Mouse (Mus musculus): ENCODE data around the gene Eif5.
A peak's percentile ranks its signal among the peaks of the same experiment; 100 is the strongest.
"Not testable (repeated sequence)": the region's sequence is repeated elsewhere in the genome, so short reads cannot be mapped to it uniquely, and the experiment has no call there.

Gene Eif5

DNA sequence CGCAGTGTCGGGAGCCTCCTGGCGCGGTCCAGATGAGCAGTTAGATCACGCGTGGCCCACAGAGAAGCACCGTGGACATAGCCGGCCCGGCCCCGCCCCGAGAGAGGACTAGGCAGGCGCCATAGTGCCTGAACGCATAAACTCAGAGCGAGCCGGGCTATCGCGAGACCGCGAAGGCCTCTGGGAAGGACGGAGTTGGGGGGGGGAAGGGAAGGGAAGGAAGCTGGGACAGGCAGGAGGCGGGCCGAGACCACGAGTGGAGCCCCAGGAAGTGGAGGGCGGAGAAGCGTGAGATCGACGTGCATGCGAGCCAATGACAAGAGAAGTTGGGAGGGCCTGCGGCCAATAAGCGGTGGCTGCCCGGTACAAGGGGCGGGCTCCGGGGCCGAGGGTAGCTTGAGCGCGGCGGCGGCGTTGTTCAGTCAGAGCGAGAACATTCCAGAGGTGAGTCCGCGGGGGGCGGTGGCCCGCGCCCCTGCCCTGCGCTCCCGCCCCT, at the start of gene Eif5:
Eif5 (plus strand) TSS at position 221 of the 496 bp plus-strand sequence.
- peak; percentile 99 for DNase-seq

DNA sequence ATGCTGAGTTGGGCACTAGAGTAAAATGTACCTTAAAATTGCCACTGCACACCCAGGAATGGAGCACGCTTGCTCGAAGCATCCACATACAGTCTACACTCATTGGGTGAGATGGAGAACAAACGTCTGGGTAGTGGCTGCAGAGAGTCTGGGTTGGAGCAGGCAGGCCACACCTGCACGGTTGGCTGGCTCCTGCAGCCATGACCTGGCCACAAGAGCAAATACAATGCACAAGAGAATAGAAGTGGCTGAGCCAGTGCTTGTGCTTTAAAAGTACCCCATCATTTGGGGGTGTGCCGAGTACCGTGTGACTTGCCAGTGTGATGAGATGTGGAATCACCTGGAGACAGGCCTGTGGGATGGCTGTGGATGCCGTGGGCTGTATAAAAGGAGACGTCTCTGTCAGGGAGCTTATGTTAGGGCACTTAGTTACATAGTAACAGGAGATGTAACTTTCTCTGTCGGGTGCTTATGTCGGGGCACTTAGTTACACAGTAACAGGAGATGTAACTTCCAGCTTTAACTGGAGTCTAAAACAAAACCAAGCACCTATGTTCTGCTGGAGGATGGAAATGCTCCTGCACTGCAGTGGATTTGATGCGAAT, 48.5 kb upstream of the Eif5 start:
- DNase-seq, result no peak

DNA sequence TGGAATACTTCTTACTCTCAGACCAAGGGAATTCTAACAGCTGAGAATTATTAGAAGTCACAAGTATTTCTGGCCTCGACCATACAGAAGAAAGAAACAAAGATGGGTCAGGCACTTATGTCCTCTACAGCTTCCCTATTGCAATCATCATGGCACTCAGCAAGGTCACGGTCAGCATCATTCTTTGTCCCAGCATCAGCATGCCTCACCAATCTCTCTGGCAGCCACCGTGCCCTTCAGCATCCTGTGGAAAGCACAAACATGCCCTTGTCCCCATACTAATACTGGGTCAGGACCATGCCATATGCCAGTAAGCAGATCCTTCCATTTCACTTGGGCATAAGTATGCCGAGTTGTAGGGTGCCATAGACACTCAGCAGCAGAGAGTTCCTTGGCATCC, 42.9 kb upstream of the Eif5 start:
- no peak for DNase-seq

DNA sequence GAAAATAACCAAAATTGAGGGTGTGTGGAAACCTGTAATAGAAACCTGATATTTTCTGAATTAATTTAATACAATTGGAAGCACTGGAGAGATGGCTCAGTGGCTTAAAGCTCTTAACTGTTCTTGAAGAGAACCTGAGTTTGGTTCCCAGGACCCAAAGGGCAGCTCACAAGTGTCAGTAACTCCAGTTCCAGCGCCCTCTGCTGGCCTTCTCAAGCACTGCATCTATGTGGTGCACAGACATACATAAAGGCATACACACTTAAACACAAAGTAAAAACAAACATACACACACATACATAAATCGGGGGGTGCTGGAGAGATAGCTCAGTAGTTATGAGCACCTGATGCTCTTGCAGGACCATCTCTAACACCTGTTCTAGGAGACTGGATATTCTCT, 40.7 kb upstream of the Eif5 start:
- no peak for DNase-seq

DNA sequence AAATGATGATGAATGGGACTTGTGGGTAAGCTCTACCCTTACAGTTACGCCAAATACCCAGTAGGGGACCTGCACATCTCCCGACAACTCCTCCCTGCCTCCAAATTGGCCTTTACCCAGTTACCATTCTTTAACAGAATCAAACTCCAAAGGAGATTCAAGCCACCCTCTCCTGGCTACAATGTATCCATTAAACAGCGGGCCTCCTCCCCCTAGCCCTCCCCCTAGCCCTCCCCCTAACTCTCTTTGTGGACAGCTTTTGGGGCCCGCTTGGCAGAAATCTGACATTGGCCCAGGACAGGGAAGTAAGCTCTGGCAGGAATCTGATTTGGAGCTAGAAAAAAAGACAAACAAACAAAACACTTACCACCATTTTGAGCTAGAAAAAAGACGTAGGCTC, 38.2 kb upstream of the Eif5 start:
- no peak for DNase-seq

DNA sequence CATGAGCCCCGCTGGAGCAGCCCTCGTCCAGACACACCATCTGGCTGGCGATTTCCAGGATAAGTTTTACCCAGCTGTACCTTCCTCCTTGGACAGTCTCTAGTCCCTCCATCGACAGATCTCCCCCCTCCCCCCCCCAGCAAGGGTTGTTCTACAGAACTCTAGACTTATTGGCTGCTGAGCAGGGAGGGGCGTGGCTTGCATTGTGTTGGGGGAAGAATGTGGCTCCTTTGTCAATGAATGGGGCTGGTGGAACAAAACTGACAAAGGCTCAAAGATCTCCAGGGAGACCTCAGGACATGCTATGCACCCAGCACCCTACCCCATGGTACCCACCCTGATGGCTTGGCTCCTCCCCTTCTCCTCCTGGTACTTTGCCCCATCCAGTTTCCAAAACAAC, 37.1 kb upstream of the Eif5 start:
- DNase-seq, result peak; percentile 78

DNA sequence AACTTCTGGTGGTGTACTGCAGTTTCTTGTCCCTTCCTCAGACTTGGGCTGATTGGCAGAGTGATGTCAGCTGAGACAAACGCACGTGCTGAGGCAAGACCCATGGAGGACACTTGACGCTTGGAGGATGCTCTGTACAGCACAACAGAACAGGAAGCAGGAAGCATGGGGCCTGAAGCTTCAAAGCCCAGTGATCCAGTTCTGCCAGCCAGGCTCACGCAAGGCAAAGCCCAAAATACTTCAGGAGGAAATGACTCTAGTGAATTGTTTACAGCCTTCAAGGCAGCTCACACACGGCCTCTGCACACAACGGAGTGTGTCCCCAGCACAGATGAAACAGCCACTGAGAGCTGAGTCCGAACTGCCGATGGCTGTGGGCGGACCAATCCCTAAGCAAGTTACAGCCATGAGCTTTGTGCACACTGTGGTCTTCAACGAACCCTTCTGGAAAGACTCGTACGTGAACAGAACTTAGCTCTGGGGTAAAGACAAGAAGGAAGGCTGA, 34.7 kb upstream of the Eif5 start:
- DNase-seq, result no peak

DNA sequence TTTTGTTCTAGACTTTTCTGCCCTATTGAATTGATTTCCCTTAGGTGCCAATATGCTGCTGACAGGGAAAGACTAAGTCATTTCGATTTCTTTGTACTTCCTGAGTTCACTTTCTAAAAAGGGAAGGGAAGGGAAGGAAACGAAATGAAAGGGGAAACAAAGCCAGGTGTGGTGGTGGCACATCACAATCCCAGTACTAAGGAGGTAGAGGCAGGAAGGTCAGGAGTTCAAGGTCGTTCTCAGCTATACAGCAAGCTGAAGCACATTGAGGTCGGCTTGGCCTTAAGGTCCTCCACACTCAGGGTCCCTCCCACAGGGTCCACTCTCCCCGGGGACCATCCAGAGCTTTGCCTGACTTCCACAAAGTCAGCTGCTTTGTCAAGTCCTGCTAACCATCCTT, 34.2 kb upstream of the Eif5 start:
- DNase-seq, result no peak

DNA sequence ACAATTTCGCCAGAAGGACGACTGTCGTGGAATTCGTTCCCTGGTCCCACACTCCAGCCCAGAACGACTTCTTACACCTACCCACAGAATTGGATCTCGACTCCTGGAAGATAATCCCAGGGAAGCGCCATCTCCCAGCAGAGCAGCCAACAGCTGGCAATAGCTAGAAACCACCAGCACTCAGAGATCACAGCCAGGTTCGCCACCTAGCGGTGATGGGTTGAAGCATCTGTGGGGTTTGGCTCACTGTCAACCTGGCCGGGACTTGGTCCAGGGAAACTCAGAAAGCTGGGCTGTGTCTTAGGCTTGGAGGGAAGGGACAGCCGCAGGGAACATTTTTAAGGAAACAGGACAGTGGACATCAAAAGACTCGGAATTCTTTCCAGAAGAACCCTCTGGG, 32.9 kb upstream of the Eif5 start:
- DNase-seq, result peak; percentile 91

DNA sequence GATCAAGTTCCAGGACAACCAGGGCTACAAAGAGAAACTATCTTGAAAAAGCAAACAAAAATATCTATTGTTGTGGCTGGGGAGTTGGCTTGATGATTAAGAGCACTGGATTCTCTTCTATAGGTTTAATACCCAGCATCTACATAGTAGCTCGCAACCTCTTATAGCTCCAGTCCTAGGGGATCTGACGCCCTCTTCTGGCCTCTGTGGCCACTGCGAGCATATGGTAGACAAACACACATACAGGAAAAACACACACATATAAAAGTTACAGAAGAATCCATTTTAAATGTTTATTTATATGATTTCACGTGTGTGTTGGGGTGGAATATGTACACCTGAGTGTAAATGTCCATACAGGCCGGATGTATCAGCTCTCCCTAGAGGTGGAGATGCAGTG, 30.8 kb upstream of the Eif5 start:
- no peak for DNase-seq

DNA sequence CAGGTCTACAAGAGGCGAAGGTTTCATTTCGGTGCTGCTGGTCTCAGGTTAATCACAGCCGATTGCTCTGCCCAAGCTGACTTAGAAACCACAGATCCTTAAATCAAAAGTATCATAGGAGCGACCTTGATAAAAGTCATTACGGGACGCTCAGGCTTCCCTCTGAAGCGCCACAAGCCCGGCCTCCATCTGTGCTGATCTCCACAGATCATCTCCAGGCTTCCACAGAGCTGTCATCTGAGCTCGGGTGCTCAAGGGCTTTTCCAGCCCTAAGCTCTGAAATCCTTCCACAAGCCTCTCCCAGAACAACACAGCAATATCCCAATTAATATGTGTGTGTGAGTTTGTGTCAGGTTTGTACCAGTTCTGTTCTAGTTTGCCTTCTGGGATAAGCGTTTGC, 29.9 kb upstream of the Eif5 start:
- DNase-seq, result no peak

DNA sequence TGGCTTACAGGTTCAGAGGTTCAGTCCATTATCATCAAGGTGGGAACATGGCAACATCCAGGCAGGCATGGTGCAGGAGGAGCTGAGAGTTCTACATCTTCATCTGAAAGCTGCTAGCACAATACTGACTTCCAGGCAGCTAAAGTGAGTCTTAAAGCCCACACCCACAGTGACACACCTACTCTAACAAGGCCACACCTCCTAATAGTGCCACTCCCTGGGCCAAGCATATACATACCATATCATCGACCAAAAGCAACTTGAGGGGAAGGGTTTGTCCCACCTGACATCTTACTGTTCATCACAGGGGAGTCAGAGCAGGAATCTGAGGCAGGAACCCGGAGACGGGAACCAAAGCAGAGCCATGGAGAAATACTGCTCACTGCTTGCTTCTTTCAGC, 29.4 kb upstream of the Eif5 start:
- DNase-seq, result not testable (repeated sequence)

DNA sequence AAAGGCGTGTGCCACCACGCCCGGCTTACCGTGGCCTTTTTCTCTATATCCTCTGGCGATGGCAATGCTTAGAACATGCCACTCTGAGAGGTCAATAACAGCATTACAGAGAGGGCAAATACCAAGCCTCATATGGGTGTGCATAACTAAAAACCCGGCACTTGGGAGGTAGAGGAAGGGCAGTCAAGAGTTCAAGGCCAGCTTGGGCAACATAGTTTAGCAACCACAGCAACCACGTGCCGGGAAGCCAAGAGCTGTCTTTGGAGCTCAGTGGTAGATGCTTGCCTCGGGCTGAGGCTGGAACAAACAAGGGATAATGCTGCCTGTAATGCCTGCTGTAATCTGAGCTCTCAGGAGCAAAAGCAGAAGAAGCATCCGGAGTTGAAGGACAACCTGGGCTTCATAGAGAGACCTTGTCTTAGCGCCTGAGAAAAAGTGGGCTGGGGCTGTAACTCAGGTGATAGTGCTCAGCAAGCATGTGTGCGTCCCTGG, 25.2 kb upstream of the Eif5 start:
- no peak for DNase-seq

DNA sequence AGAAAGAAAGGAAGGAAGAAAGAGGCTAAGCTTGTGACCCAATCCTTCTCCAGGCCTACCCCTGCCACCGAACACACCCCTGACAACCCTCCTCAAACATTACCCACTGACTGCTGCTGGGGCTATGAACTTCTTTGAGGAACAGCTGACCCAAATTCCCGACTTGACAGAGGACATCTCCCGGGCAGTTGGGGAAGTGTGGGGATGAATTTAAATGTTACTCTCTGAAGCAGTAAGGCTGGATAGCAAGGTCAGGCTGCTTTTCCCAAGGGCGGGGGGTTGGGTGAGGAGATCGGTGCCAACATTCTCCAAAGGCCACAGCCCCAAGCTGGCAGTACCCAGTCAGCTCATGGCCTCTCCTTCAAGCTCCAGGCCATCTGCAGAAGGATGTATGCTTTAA, 24.1 kb upstream of the Eif5 start:
- no peak for DNase-seq

DNA sequence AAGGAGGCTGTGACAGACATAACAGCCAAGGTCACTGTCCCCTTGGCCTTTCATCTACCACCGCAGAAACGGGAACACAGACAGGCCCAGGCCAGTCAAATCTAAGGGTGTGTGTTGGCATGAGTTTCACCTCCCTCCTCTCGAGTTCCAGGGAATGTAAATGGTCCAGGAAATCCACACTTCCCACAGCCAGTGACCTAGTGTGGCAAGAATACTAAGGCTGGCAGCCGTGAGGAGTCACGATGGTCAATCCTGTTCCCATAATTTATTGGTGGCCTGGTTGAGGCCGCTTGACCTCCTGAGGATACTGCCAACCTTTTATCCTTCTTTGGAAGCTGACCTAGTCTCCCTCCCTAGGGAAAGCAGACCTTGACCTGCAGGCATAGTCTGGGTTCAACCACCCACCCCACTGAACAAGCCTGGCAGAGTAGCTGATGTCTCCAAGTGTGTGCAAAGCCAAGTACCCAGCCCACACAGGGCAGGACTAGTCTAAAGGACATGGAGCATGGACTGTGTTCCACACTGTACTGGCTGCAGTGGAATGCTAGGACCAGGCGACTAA, 23.5 kb upstream of the Eif5 start:
- no peak for DNase-seq

DNA sequence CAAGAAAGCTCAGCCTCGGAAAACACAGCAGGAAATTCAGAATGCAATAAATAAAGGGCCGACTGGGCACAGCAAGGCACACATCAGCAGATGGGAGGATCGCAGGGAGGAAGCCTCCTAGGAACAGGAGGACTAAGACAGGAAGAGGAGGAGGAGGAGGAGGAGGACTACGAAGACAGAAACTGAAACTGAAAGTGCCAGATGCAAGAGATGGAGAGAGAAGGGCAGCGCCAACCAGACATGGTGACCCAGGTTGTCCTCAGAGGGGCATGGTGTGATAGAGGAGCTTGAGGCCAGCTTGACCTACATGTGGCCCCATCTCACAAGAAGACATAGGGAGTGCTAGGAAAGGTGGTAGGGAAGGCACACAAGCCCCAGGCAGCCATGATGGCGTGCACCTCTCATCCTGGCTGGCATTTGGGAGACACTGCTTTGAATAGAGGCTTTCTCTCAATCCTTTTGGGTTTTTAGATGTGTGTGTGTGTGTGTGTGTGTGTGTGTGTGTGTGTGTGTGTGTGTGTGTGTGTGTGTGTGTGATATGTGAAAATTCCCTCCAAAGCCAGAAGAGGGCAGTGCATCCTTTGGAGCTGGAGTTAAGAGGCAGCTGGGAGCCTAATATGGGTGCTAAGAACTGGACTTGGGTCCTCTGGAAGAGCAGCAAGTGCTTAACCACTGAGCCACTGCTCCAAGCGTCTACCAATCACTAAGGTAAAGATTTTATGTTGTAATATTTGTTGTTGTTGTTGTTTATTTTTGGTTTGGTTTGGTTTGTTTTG, 22.8 kb upstream of the Eif5 start:
- no peak for DNase-seq

DNA sequence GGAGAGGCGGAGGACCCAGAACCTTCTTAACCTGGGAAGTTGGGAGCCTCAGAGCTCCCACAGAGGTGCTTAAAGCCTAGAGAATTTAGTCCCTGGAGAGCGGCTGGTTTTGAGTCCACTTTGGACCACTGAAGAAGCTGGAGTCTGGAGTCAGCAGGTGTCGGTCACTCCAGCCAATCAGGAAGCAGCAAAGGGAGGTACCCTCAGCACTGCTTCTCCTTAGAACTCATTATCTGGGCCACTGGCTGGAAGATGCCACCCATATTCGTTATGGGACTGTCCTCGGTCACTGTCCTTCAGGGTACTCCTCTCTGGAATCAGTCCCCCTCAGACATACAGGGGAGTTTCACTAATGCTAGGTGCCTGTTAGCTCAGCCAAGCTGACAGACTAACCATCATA, 21.9 kb upstream of the Eif5 start:
- no peak for DNase-seq

DNA sequence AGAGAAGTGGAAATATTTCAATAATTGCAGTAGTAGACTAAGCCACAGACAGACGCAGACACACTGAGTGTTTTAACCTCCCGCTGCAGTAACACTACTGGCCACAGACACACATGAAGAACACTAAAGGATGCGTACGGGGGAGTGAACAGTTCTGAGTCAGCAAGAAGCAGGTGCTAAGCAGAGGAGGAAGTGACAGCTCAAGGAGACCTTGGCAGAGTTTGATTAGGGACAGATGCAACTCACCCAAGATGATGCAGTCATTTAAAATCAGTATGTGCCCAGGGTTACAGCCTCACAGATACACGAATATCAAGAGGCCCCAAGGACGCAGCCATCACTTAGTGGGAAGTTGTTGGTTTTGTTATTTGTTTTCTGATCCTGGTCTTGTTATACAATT, 21.0 kb upstream of the Eif5 start:
- no peak for DNase-seq

DNA sequence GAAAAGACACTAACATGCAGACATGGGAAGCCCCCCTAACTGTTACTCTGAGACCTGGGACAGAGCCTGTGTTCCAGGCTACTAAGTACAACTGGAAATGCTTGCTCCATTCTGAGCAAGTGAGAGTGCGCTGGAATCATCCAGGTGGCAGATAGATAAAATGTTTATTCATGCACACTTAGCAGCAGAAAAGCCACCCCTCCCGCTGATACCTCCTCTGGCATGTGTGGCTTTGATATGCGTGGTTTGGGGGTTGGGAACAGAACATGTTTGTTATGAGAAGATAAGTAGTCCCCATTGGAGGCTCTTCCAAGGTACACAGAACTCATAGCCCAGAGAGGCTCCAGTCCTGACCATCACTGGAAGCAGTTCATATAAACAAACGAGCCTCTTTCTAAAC, 19.9 kb upstream of the Eif5 start:
- DNase-seq, result no peak

DNA sequence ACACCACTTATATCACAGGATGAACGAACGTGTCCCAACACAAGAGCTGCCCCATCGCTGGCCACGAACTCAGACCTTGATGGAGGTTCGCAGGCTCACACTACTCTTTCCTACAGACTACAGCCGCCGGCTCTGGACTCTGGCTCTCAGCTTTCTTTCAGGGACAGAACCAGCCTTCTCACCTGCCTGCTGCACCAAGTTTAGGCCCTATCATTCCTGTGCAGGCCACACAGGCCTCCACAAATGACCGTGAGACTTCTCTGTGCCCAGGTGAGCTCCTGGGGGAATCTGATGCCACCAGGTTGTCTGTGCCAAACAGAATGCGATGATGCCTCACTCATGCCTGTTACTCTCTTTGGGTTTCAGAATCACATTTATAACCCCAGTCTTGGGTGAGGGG, 19.4 kb upstream of the Eif5 start:
- no peak for DNase-seq

DNA sequence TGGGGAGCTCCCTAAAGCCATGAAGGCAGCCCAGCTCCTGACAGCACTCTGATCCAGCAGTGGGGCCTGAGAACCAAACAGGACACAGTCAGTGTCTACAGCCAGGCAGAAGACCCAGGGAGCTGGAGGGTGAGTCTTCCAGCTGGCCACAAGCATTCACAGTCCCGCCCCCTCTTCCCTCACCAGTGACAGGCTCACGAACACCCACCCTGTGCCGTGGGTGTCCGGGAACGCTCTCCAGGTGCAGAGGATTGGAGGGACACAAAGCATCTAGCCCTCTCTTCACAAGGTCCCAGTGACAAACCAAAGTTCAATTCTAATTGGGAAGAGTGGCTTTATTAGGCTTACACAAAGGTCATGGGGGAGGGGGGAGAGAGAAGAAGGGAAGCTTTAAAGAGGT, 18.0 kb upstream of the Eif5 start:
- DNase-seq, result no peak

DNA sequence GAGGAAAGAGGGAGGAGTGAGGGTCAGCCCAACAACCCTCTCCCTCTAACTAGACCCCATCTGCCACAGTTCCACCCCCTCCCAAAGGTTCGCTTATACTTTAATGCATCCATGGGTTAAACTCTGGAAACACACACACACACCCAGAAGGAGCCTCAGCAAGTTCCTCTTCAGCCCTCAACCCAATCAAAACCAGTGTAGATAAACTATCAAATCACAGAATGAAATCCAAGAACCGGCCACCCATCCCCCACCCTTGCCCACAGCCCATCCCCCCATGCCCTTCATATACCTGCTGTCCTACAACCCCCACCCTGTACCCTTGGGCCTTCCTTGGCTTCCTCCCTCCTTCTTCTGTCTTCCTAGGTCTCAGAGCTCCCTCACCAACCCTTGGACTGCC, 16.8 kb upstream of the Eif5 start:
- no peak for DNase-seq

DNA sequence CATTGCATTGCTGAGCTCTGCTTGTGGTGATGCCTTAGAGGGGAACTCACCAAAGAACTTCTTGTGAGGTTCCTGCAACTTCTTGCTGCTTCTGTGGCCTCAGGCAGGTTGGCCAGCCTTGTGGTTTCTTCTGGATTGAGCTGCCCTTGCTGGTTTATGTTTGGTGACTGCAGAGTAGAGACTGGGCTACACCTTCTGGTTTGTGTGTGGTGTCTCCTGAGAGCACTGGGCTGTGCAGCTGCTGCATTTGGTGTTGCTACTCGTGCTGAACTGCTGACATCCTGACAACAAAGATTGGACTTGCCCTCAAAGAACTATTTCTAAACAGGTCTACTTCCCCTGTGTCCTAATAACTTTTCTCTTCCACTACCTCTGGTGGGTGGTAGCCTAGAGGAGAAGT, 13.3 kb upstream of the Eif5 start:
- no peak for DNase-seq

DNA sequence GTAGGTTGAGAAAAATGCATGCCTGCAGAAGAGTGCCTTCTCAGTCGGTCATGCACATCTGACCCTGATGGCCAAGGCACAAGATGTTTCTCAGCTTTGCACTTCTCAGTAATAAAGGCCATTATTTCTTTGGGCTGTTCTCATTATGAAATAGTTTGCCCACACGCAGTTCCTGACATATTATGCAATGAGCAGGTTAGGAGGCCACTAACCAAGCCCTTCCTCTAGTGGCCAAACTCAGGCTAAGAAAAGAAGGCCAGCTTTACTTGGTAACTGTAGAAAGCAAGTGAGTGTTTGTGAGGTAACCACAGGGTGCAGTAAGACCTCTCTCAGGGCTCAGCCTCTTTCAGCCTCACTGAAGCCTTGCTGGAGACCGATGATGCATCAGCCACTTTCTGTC, 12.9 kb upstream of the Eif5 start:
- no peak for DNase-seq
